Mouse (Mus musculus): Measurements from ENCODE around the gene Vmn1r116. TPM values are rescaled to one million over a fixed set of nuclear protein-coding genes. Genes with fewer than 3 reads are reported as not detected.
"Not testable (repeated sequence)": the region's sequence is repeated elsewhere in the genome, so short reads cannot be mapped to it uniquely, and the experiment has no call there.

Vmn1r116 gene
- not detected in 2 replicates for polyA plus RNA-seq (2012; rRNA removed)

DNA sequence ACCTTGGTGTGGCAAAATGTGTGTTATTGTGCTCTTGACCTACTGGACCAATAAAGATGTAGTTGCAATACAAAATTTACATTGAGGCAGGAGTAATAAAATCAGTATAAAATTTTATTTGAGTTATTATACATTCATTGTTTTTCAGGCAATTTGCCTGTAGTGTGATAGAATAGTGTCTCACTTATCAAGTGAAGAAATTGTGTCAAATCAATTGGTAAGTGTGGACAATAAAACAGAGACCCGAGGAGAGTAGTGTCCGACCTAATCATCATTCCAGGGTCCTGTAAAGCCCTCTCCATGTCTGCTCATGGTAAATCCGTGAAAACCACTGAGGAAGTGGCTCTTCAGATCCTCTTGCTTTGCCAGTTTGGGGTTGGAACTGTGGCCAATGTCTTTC is at the start of gene Vmn1r116:
Vmn1r116 (plus strand) TSS at position 301 of the 400 bp plus-strand sequence.
- 52% methylated on average over 3 of the region's 3 CpGs for WGBS
- not testable (repeated sequence) for H3K4me3 ChIP-seq (ENCODE audit: extremely low read depth, insufficient read depth, insufficient read length); H3K27me3 ChIP-seq (ENCODE audit: control insufficient read depth, insufficient read depth, low read length); H3K27ac ChIP-seq (ENCODE audit: insufficient read depth, low read length); DNase-seq (ENCODE audit: low read depth in 1 of 2, low spot score in 2 of 2); H3K36me3 ChIP-seq (ENCODE audit: control insufficient read depth, insufficient read depth, low read length); H3K4me1 ChIP-seq (ENCODE audit: control insufficient read depth, insufficient read depth, insufficient read length)

DNA sequence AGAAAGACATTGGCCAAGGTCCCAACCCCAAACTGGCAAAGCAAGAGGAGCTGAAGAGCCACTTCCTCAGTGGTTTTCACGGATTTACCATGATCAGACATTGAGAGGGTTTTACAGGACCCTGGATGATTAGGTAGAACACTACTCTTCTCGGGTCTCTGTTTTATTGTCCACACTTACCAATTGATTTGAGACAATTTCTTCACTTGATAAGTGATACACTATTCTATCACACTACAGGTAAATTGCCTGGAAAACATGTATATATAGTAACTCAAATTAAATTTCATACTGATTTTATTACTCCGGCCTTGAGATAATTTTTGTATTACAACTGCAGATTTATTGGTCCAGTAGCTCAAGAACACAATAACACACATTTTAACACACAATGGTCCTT is 27.2 kb upstream of the Vmn1r116 start, which contains the start of gene Vmn1r115:
Vmn1r115 (minus strand) TSS at position 101 of the 400 bp plus-strand sequence.
- H3K27ac ChIP-seq (ENCODE audit: insufficient read depth, low read length); H3K36me3 ChIP-seq (ENCODE audit: control insufficient read depth, insufficient read depth, low read length); H3K4me3 ChIP-seq (ENCODE audit: extremely low read depth, insufficient read depth, insufficient read length); DNase-seq (ENCODE audit: low read depth in 1 of 2, low spot score in 2 of 2); H3K27me3 ChIP-seq (ENCODE audit: control insufficient read depth, insufficient read depth, low read length); H3K4me1 ChIP-seq (ENCODE audit: control insufficient read depth, insufficient read depth, insufficient read length): not testable (repeated sequence)
- 94% methylated on average over 1 of the region's 3 CpGs for WGBS

DNA sequence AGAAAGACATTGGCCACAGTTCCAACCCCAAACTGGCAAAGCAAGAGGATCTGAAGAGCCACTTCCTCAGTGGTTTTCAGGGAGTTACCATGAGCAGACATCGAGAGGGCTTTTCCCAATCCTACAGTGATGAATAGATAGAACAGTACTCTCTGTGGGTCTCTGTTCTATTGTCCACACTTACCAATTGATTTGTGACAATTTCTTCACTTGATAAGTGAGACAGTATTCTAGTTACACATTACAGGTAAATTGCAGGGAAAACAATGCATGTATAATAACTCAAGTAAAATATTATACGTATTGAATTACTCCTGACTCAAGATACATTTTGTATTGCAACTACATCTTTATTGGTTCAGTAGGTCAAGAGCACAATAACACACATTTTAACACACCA is 12.0 kb downstream of the Vmn1r116 start, which contains the start of gene Vmn1r117:
Vmn1r117 (minus strand) TSS at position 101 of the 400 bp plus-strand sequence.
- H3K4me3 ChIP-seq (ENCODE audit: extremely low read depth, insufficient read depth, insufficient read length); H3K27me3 ChIP-seq (ENCODE audit: control insufficient read depth, insufficient read depth, low read length); DNase-seq (ENCODE audit: low read depth in 1 of 2, low spot score in 2 of 2); H3K36me3 ChIP-seq (ENCODE audit: control insufficient read depth, insufficient read depth, low read length); H3K4me1 ChIP-seq (ENCODE audit: control insufficient read depth, insufficient read depth, insufficient read length); H3K27ac ChIP-seq (ENCODE audit: insufficient read depth, low read length): not testable (repeated sequence)
- no CpG with 5 or more reads among the region's 2 CpGs for WGBS

DNA sequence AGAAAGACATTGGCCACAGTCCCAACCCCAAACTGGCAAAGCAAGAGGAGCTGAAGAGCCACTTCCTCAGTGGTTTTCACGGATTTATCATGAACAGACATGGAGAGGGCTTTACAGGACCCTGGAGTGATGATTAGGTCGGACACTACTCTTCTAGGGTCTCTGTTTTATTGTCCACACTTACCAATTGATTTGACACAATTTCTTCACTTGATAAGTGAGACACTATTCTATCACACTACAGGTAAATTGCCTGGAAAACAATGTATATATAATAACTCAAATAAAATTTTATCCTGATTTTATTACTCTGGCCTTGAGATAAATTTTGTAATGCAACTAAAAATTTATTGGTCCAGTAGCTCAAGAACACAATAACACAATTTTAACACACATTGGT is 40.2 kb downstream of the Vmn1r116 start, which contains the start of gene Vmn1r118:
Vmn1r118 (minus strand) TSS at position 101 of the 400 bp plus-strand sequence.
- H3K4me3 ChIP-seq (ENCODE audit: extremely low read depth, insufficient read depth, insufficient read length); H3K27me3 ChIP-seq (ENCODE audit: control insufficient read depth, insufficient read depth, low read length); H3K27ac ChIP-seq (ENCODE audit: insufficient read depth, low read length); H3K4me1 ChIP-seq (ENCODE audit: control insufficient read depth, insufficient read depth, insufficient read length); H3K36me3 ChIP-seq (ENCODE audit: control insufficient read depth, insufficient read depth, low read length); DNase-seq (ENCODE audit: low read depth in 1 of 2, low spot score in 2 of 2): not testable (repeated sequence)
- WGBS = no CpG with 5 or more reads among the region's 2 CpGs

Other genes starting within 250 kb of the Vmn1r116 start
- not detected in 2 replicates for gene Vmn1r107, start 203.3 kb upstream of the Vmn1r116 start, polyA plus RNA-seq (2012; rRNA removed)
- gene Vmn1r111, start 169.0 kb upstream of the Vmn1r116 start, polyA plus RNA-seq (2012; rRNA removed) = not detected in 2 replicates
- gene Gm10668, start 141.6 kb upstream of the Vmn1r116 start, polyA plus RNA-seq (2012; rRNA removed) = not detected in 2 replicates
- gene Vmn1r112, start 101.1 kb upstream of the Vmn1r116 start, polyA plus RNA-seq (2012; rRNA removed) = not detected in 2 replicates
- gene Vmn1r113, start 85.0 kb upstream of the Vmn1r116 start, polyA plus RNA-seq (2012; rRNA removed) = not detected in 2 replicates
- gene Vmn1r114, start 60.1 kb upstream of the Vmn1r116 start, polyA plus RNA-seq (2012; rRNA removed) = not detected in 2 replicates
- not detected in 2 replicates for gene Vmn1r115, start 27.3 kb upstream of the Vmn1r116 start, polyA plus RNA-seq (2012; rRNA removed)
- not detected in 2 replicates for gene Vmn1r117, start 11.9 kb downstream of the Vmn1r116 start, polyA plus RNA-seq (2012; rRNA removed)
- not detected in 2 replicates for gene Vmn1r118, start 40.1 kb downstream of the Vmn1r116 start, polyA plus RNA-seq (2012; rRNA removed)
- gene Vmn1r119, start 140.2 kb downstream of the Vmn1r116 start, polyA plus RNA-seq (2012; rRNA removed) = not detected in 2 replicates
- not detected in 2 replicates for gene Vmn1r120, start 181.5 kb downstream of the Vmn1r116 start, polyA plus RNA-seq (2012; rRNA removed)
- not detected in 2 replicates for gene Vmn1r121, start 226.3 kb downstream of the Vmn1r116 start, polyA plus RNA-seq (2012; rRNA removed)